Mouse (Mus musculus): Measurements from ENCODE around the gene Snrpg. TPM values are rescaled to one million over a fixed set of nuclear protein-coding genes. Genes with fewer than 3 reads are reported as not detected.
A peak's percentile ranks its signal among the peaks of the same experiment; 100 is the strongest.
"Not testable (repeated sequence)": the region's sequence is repeated elsewhere in the genome, so short reads cannot be mapped to it uniquely, and the experiment has no call there.

Gene Snrpg
- polyA plus RNA-seq, 1 experiment from 2014 or later = 234 TPM

GRCm38 (mm10) chr6:86335860-86336259, 35.2 kb upstream of the Snrpg start:
- 83% methylated on average over 5 of the region's 5 CpGs for WGBS
- no peaks in the 10 kb centered on the region for H3K9me3 ChIP-seq (ENCODE audit: control insufficient read depth, low read length)
- ATAC-seq = no peak
- no peaks in the 10 kb centered on the region for H3K36me3 ChIP-seq (ENCODE audit: control insufficient read depth, insufficient read depth, low read length)
- H3K4me2 ChIP-seq (ENCODE audit: low read length) = no peak overlapping the region
- H3K9ac ChIP-seq (ENCODE audit: low read depth, low read length) = no peak overlapping the region
- no peaks in the 10 kb centered on the region for H3K27me3 ChIP-seq (replicated peaks; ENCODE audit: control insufficient read depth, insufficient read depth, low read length)
- H3K27ac ChIP-seq (ENCODE audit: low read depth, low read length) = no peak overlapping the region
- H3K4me3 ChIP-seq (ENCODE audit: low read length) = no peak overlapping the region
- no peaks in the 10 kb centered on the region for H3K4me1 ChIP-seq (ENCODE audit: control insufficient read depth, insufficient read depth, low read depth, low read length)

- 88% methylated on average over 4 of the region's 4 CpGs for WGBS
Observed at GRCm38 (mm10) chr6:86336340-86336739, 34.8 kb upstream of the Snrpg start.

GRCm38 (mm10) chr6:86343656-86344055, 27.4 kb upstream of the Snrpg start:
- 9% methylated on average over 7 of the region's 7 CpGs for WGBS
- Histone ChIP-seq H3K27ac (ENCODE audit: low read depth, low read length) (no peak overlapping the region; the same call in 1 of the 2 replicates), H3K4me2 (ENCODE audit: low read length) (peak overlapping the region; percentile 43), H3K9ac (ENCODE audit: low read depth, low read length) (peak overlapping the region; percentile 14; the same call in 1 of the 2 replicates), H3K4me3 (ENCODE audit: low read length) (0 out of 2 replicates have a peak overlapping the region, but pooled peaks have one; percentile 11), H3K4me1 (ENCODE audit: control insufficient read depth, insufficient read depth, low read depth, low read length) (peaks cover 5% of the 10 kb centered on the region; the same call in 1 of the 2 replicates), H3K9me3 (ENCODE audit: control insufficient read depth, low read length) (no peaks in the 10 kb centered on the region), H3K36me3 (ENCODE audit: control insufficient read depth, insufficient read depth, low read length) (no peaks in the 10 kb centered on the region), H3K27me3 (replicated peaks; ENCODE audit: control insufficient read depth, insufficient read depth, low read length) (no peaks in the 10 kb centered on the region)
- ATAC-seq = no peak

More at GRCm38 (mm10) chr6:86336340-86336739, 34.8 kb upstream of the Snrpg start:
- not testable (repeated sequence) for H3K4me1 ChIP-seq (ENCODE audit: control insufficient read depth, insufficient read depth, low read depth, low read length); H3K27me3 ChIP-seq (replicated peaks; ENCODE audit: control insufficient read depth, insufficient read depth, low read length); H3K36me3 ChIP-seq (ENCODE audit: control insufficient read depth, insufficient read depth, low read length); ATAC-seq; H3K4me2 ChIP-seq (ENCODE audit: low read length); H3K9ac ChIP-seq (ENCODE audit: low read depth, low read length); H3K4me3 ChIP-seq (ENCODE audit: low read length); H3K27ac ChIP-seq (ENCODE audit: low read depth, low read length); H3K9me3 ChIP-seq (ENCODE audit: control insufficient read depth, low read length)

GRCm38 (mm10) chr6:86346063-86346462, 25.0 kb upstream of the Snrpg start:
- Histone ChIP-seq H3K4me3 (ENCODE audit: low read length) (no peak overlapping the region), H3K4me1 (ENCODE audit: control insufficient read depth, insufficient read depth, low read depth, low read length) (peaks cover 5% of the 10 kb centered on the region; the same call in 1 of the 2 replicates), H3K9ac (ENCODE audit: low read depth, low read length) (no peak overlapping the region), H3K27me3 (replicated peaks; ENCODE audit: control insufficient read depth, insufficient read depth, low read length) (no peaks in the 10 kb centered on the region), H3K27ac (ENCODE audit: low read depth, low read length) (no peak overlapping the region), H3K36me3 (ENCODE audit: control insufficient read depth, insufficient read depth, low read length) (no peaks in the 10 kb centered on the region), H3K4me2 (ENCODE audit: low read length) (no peak overlapping the region), H3K9me3 (ENCODE audit: control insufficient read depth, low read length) (no peaks in the 10 kb centered on the region)
- WGBS = 53% methylated on average over 2 of the region's 2 CpGs
- no peak for ATAC-seq

- Histone ChIP-seq H3K4me3 (ENCODE audit: low read length) (no peak overlapping the region), H3K36me3 (ENCODE audit: control insufficient read depth, insufficient read depth, low read length) (no peaks in the 10 kb centered on the region), H3K27me3 (replicated peaks; ENCODE audit: control insufficient read depth, insufficient read depth, low read length) (no peaks in the 10 kb centered on the region), H3K4me2 (ENCODE audit: low read length) (no peak overlapping the region), H3K9me3 (ENCODE audit: control insufficient read depth, low read length) (no peaks in the 10 kb centered on the region), H3K9ac (ENCODE audit: low read depth, low read length) (no peak overlapping the region), H3K27ac (ENCODE audit: low read depth, low read length) (no peak overlapping the region), H3K4me1 (ENCODE audit: control insufficient read depth, insufficient read depth, low read depth, low read length) (no peaks in the 10 kb centered on the region)
- 51% methylated on average over 7 of the region's 7 CpGs for WGBS
- ATAC-seq = no peak
Observed at GRCm38 (mm10) chr6:86349257-86349656, 21.8 kb upstream of the Snrpg start.

- ATAC-seq = no peak
- Histone ChIP-seq H3K9me3 (ENCODE audit: control insufficient read depth, low read length) (no peaks in the 10 kb centered on the region), H3K4me3 (ENCODE audit: low read length) (no peak overlapping the region), H3K36me3 (ENCODE audit: control insufficient read depth, insufficient read depth, low read length) (no peaks in the 10 kb centered on the region), H3K27ac (ENCODE audit: low read depth, low read length) (no peak overlapping the region), H3K27me3 (replicated peaks; ENCODE audit: control insufficient read depth, insufficient read depth, low read length) (no peaks in the 10 kb centered on the region), H3K4me1 (ENCODE audit: control insufficient read depth, insufficient read depth, low read depth, low read length) (no peaks in the 10 kb centered on the region), H3K4me2 (ENCODE audit: low read length) (no peak overlapping the region), H3K9ac (ENCODE audit: low read depth, low read length) (no peak overlapping the region)
- 59% methylated on average over 3 of the region's 3 CpGs for WGBS
Observed at GRCm38 (mm10) chr6:86354948-86355347, 16.2 kb upstream of the Snrpg start.

- Histone ChIP-seq H3K36me3 (ENCODE audit: control insufficient read depth, insufficient read depth, low read length) (no peaks in the 10 kb centered on the region), H3K4me1 (ENCODE audit: control insufficient read depth, insufficient read depth, low read depth, low read length) (no peaks in the 10 kb centered on the region), H3K4me2 (ENCODE audit: low read length) (no peak overlapping the region), H3K27me3 (replicated peaks; ENCODE audit: control insufficient read depth, insufficient read depth, low read length) (no peaks in the 10 kb centered on the region), H3K4me3 (ENCODE audit: low read length) (no peak overlapping the region), H3K9ac (ENCODE audit: low read depth, low read length) (no peak overlapping the region), H3K27ac (ENCODE audit: low read depth, low read length) (no peak overlapping the region), H3K9me3 (ENCODE audit: control insufficient read depth, low read length) (no peaks in the 10 kb centered on the region)
- no peak for ATAC-seq
- 85% methylated on average over 9 of the region's 9 CpGs for WGBS
Observed at GRCm38 (mm10) chr6:86356956-86357355, 14.1 kb upstream of the Snrpg start.

GRCm38 (mm10) chr6:86360691-86361090, 10.4 kb upstream of the Snrpg start:
- 70% methylated on average over 7 of the region's 7 CpGs for WGBS

DNA sequence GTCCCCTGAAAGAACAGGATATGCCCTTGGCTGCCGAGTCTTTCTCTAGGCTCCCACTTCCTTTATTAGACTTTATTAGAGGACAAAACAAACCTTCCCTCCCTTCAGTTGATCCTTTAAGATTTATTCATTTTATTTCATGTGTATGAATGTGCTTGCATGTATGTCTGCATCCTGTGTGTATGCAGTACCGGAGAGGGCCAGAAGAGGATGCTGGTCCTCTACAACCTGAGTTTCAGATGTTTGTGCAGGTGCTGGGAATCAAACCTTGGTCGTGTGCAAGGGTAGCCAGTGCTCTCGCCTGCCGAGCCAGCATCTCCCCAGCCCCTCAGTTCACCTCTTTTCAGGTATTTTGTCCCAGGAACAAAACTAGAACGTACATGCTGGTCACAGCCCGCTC, 9.7 kb upstream of the Snrpg start:
- Histone ChIP-seq H3K27me3 (replicated peaks; ENCODE audit: control insufficient read depth, insufficient read depth, low read length) (no peaks in the 10 kb centered on the region), H3K9me3 (ENCODE audit: control insufficient read depth, low read length) (no peaks in the 10 kb centered on the region), H3K4me2 (ENCODE audit: low read length) (no peak overlapping the region), H3K4me3 (ENCODE audit: low read length) (no peak overlapping the region), H3K4me1 (ENCODE audit: control insufficient read depth, insufficient read depth, low read depth, low read length) (peaks cover 8% of the 10 kb centered on the region), H3K27ac (ENCODE audit: low read depth, low read length) (no peak overlapping the region), H3K9ac (ENCODE audit: low read depth, low read length) (no peak overlapping the region), H3K36me3 (ENCODE audit: control insufficient read depth, insufficient read depth, low read length) (no peaks in the 10 kb centered on the region)
- ATAC-seq = no peak
- 84% methylated on average over 7 of the region's 7 CpGs for WGBS

More at GRCm38 (mm10) chr6:86360691-86361090, 10.4 kb upstream of the Snrpg start:
- Histone ChIP-seq H3K4me3 (ENCODE audit: low read length) (no peak overlapping the region), H3K27me3 (replicated peaks; ENCODE audit: control insufficient read depth, insufficient read depth, low read length) (no peaks in the 10 kb centered on the region), H3K27ac (ENCODE audit: low read depth, low read length) (no peak overlapping the region), H3K9ac (ENCODE audit: low read depth, low read length) (no peak overlapping the region), H3K36me3 (ENCODE audit: control insufficient read depth, insufficient read depth, low read length) (no peaks in the 10 kb centered on the region), H3K9me3 (ENCODE audit: control insufficient read depth, low read length) (no peaks in the 10 kb centered on the region), H3K4me1 (ENCODE audit: control insufficient read depth, insufficient read depth, low read depth, low read length) (peaks cover 5% of the 10 kb centered on the region), H3K4me2 (ENCODE audit: low read length) (no peak overlapping the region)
- no peak for ATAC-seq

All from hindbrain, embryonic 16.5 days (tissue).